Mouse (Mus musculus) lung, embryonic 14.5 days (tissue): ENCODE measurements around the gene Mdm2. TPM values are rescaled to one million over a fixed set of nuclear protein-coding genes. Genes with fewer than 3 reads are reported as not detected.
"Not testable (repeated sequence)": the region's sequence is repeated elsewhere in the genome, so short reads cannot be mapped to it uniquely, and the experiment has no call there.

Source experiments
- ATAC-seq: fragments of 200-750 bp; cut with Nextera tagmentation; 2 replicates; pipeline ENCODE4 v1.8.0; 2017; ENCODE audit warnings: mild to moderate bottlenecking, moderate TSS enrichment, moderate library complexity; ENCODE audit not compliant: insufficient read depth
- DNase-seq: peaks from one replicate; pipeline ENCODE4 v3.0.0-alpha.2; 2015
- H3K27ac ChIP-seq: fragments of 300-500 bp; sonication (generic); 2 replicates; pipeline ENCODE4 v1.5.1; 2014; ENCODE audit warnings: low read depth, mild to moderate bottlenecking, moderate library complexity
- H3K27me3 ChIP-seq: fragments of 300-500 bp; sonication (generic); 2 replicates; pipeline ENCODE4 v1.6.1; 2014; ENCODE audit warnings: low read length, control low read depth; ENCODE audit not compliant: insufficient read depth
- H3K36me3 ChIP-seq: fragments of 300-500 bp; sonication (generic); 2 replicates; pipeline ENCODE4 v1.6.1; 2014; ENCODE audit warnings: control low read depth; ENCODE audit not compliant: insufficient read depth
- H3K4me1 ChIP-seq: fragments of 300-500 bp; sonication (generic); 2 replicates; pipeline ENCODE4 v1.6.1; 2014; ENCODE audit warnings: antibody characterized with exemption, control low read depth; ENCODE audit not compliant: insufficient read depth
- H3K4me2 ChIP-seq: fragments of 300-500 bp; sonication (generic); 2 replicates; pipeline ENCODE4 v1.6.1; 2014; ENCODE audit warnings: mild to moderate bottlenecking
- H3K4me3 ChIP-seq: fragments of 300-500 bp; sonication (generic); 2 replicates; pipeline ENCODE4 v1.5.1; 2014; ENCODE audit warnings: low read depth, low read length
- H3K9ac ChIP-seq: fragments of 300-500 bp; sonication (generic); 2 replicates; pipeline ENCODE4 v1.6.1; 2014
- H3K9me3 ChIP-seq: fragments of 300-500 bp; sonication (generic); 2 replicates; pipeline ENCODE4 v1.6.1; 2016; ENCODE audit warnings: low read depth, low read length, control low read depth
- CTCF ChIP-seq: IDR thresholded peaks from 2 replicates; pipeline ENCODE4 v1.5.1; 2016; ENCODE audit warnings: antibody characterized with exemption, low read depth
- WGBS: fragments of 180-500 bp; shearing (Covaris S2); extraction: QIAGEN DNeasy Blood & Tissue Kit; methylation state at CpG from one replicate; pipeline ENCODE4 v1.1.7; 2014; 5-methylcytosine and 5-hydroxymethylcytosine counted together
- polyA plus RNA-seq: library from polyadenylated mRNA; unstranded; fragments of >200 nt; fragmentation: Nextera tagmentation; extraction: Ambion mirVana; gene quantifications from 2 replicates; pipeline ENCODE4 v1.2.1, GENCODE M21; 2014

The Mdm2 gene
- polyA plus RNA-seq, 1 experiment from 2014 or later: 50.5 TPM

DNA sequence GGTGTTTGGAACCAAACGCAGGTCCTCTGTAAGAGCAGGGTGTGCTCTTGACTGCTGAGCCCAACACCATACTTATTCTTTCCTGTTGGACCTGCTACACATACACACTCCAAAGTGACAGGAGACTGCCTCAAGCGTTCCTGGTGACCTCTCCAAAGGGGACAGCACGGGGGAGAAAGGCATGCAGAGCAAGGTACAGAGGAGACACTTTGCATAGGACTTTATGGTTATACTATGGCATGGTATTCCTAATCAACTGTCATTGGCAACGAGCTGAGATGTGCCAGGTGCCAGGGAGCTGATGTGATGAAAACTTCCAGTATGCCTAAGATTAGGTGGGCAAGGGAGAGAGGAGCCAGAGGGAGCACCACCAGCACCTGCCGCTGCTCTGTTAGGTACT lies 26.0 kb upstream of the Mdm2 start:
- no peak overlapping the region for H3K4me3 ChIP-seq
- no peak for TF ChIP-seq CTCF
- H3K27ac ChIP-seq: no peak overlapping the region
- DNase-seq (no peak), ATAC-seq (no peak)
- H3K4me1 ChIP-seq: no peaks in the 10 kb centered on the region
- H3K9ac ChIP-seq: no peak overlapping the region
- H3K9me3 ChIP-seq: no peaks in the 10 kb centered on the region
- no peak overlapping the region for H3K4me2 ChIP-seq
- WGBS: 91% methylated on average over 5 of the region's 5 CpGs
- H3K36me3 ChIP-seq: peaks cover 42% of the 10 kb centered on the region
- H3K27me3 ChIP-seq: no peaks in the 10 kb centered on the region

DNA sequence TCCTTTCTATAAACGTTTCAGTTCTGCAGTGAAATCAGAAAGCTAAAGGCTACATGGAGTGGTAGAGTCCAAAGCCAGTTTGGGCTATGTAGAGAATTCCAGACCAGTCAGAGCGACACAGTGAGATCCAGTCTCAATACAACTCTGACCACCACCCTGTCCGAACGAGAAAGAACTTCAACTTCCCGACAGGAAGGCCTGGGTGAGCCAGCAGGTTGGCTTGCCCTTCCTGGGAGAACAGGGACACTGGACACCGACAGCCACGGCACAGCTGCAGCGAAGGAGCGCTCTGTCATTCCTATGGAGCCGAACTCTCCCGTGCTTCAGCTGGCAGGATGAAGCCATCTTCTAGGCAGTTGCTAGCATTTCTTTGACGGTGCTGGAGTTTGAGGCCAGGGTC lies 24.8 kb upstream of the Mdm2 start:
- ATAC-seq, H3K4me1 ChIP-seq, H3K9me3 ChIP-seq, H3K4me3 ChIP-seq, H3K27ac ChIP-seq, H3K9ac ChIP-seq, H3K4me2 ChIP-seq, H3K27me3 ChIP-seq, DNase-seq: not testable (repeated sequence)
- WGBS: 83% methylated on average over 11 of the region's 12 CpGs
- peaks cover 40% of the 10 kb centered on the region for H3K36me3 ChIP-seq

DNA sequence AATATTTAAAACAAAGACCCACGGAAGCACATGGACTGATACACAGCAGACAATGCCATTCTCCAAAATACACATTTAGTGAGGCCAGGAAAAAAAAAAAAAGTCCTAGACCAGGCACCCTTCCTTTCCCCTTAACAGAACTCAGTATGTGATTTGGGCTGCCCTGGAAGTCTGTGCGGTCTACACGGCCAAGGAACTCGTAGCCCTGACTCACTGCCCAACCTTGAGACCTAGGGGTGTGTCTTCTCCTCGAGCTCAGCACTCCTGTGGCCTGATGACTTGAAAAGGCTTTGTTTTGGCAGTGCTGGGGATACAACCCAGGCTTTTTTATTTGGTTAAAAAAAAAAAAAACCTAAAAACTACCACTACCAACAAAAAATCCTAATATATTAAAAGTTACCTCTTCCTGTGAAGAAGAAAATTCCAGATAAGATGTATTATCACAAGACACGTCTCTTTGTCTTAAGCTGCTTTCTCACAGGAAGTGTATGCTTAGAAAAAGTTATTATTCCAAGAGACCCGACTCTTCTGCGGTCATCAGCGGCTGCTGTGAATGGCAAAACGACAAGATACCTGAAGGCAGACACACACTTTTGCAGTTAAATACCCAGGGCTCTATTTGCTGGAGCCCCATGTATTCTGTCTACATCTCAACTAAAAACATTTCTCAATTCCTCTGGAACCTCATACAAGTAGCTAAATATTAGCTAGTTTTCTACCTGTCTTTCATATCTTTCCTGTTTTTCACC lies 23.7 kb upstream of the Mdm2 start:
- DNase-seq, H3K27me3 ChIP-seq, H3K9me3 ChIP-seq, H3K4me1 ChIP-seq, ATAC-seq, H3K4me2 ChIP-seq, H3K9ac ChIP-seq, H3K4me3 ChIP-seq, H3K27ac ChIP-seq: not testable (repeated sequence)
- WGBS: 57% methylated on average over 9 of the region's 10 CpGs
- H3K36me3 ChIP-seq: peaks cover 29% of the 10 kb centered on the region

DNA sequence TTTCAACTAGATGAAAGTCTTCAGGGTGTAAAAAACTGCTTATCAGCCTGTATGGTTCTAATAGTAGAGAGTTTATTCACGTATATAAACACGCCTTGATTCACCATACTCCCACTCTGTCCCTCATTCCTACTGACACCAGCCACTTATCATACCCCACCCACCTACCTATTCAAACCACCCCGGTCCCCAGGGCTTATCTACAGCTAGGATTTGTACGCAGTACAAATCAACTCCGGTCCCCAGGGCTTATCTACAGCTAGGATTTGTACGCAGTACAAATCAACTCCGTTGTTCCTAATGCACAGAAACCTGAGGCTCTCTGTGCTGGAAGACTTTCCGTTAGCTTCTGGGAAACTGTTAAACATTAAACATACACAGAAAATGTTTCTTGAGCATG lies 23.1 kb upstream of the Mdm2 start:
- not testable (repeated sequence) for DNase-seq, H3K4me1 ChIP-seq

DNA sequence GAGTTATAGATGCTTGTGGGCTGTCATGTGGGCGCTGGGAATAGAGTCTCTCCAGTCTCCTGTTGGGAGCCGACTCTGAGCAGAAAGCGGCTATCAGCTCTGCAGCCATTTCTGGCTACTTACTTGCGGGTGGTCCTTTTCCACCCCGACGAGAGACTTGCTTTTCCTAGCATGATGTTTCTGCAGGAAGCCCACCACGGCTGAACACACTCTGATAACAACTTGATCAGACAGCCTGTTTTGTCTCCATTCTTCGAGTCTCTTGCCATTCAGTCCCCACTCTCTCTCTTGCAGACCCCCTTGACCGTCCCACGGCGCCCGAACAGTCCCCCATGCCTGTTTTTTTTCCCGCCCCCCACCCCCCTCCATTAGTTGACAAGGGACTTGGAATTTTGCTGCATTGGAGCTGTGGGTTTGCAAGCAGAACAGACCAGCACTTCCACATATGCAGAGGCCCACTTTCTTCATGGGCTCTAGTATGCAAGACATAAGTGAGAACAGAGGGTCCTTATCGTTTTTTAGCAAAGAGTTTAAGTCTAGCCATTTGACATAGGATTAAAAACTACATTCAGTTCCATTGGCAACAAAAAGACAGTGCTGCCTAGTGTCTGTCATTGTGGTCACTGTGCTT lies 22.5 kb upstream of the Mdm2 start:
- DNase-seq: no peak
- Histone ChIP-seq H3K9me3 (no peaks in the 10 kb centered on the region), H3K4me2 (no peak overlapping the region), H3K4me3 (no peak overlapping the region), H3K9ac (no peak overlapping the region), H3K27ac (no peak overlapping the region), H3K4me1 (no peaks in the 10 kb centered on the region; the same call in 1 of the 2 replicates), H3K27me3 (no peaks in the 10 kb centered on the region), H3K36me3 (peaks cover 19% of the 10 kb centered on the region; the same call in 1 of the 2 replicates)
- ATAC-seq: no peak
- TF ChIP-seq CTCF: no peak
- WGBS: 71% methylated on average over 14 of the region's 14 CpGs

More for the DNA sequence above, 23.1 kb upstream of the Mdm2 start:
- H3K4me2 ChIP-seq, H3K27ac ChIP-seq, H3K27me3 ChIP-seq, H3K4me3 ChIP-seq, ATAC-seq, H3K9ac ChIP-seq, H3K9me3 ChIP-seq: not testable (repeated sequence)
- 45% methylated on average over 8 of the region's 8 CpGs for WGBS
- peaks cover 24% of the 10 kb centered on the region for H3K36me3 ChIP-seq

DNA sequence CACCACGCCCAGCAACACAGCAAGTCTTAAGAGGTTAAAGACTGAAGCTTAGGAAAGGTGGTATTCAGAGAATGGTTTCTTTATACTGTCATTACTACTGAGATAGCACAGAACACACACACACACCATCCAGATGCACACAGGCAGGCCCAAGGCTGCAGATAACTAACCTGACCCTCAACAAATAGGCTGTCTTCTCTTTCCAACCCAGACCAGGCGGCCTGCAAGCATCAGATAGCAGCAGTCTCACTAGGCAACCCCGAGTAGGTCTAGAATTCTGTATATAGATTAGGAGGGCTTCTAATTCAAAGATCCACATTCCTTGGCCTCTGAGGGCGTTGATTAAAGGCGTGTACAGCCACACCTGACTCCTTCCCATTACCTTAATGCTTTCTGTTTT lies 21.6 kb upstream of the Mdm2 start:
- Histone ChIP-seq H3K9ac (no peak overlapping the region), H3K27me3 (no peaks in the 10 kb centered on the region), H3K4me2 (no peak overlapping the region), H3K4me1 (no peaks in the 10 kb centered on the region; the same call in 1 of the 2 replicates), H3K4me3 (no peak overlapping the region), H3K9me3 (no peaks in the 10 kb centered on the region), H3K36me3 (peaks cover 12% of the 10 kb centered on the region; the same call in 1 of the 2 replicates), H3K27ac (no peak overlapping the region)
- DNase-seq (no peak), ATAC-seq (no peak; the same call in 1 of the 2 replicates)
- WGBS: 75% methylated on average over 5 of the region's 5 CpGs
- TF ChIP-seq CTCF: no peak

DNA sequence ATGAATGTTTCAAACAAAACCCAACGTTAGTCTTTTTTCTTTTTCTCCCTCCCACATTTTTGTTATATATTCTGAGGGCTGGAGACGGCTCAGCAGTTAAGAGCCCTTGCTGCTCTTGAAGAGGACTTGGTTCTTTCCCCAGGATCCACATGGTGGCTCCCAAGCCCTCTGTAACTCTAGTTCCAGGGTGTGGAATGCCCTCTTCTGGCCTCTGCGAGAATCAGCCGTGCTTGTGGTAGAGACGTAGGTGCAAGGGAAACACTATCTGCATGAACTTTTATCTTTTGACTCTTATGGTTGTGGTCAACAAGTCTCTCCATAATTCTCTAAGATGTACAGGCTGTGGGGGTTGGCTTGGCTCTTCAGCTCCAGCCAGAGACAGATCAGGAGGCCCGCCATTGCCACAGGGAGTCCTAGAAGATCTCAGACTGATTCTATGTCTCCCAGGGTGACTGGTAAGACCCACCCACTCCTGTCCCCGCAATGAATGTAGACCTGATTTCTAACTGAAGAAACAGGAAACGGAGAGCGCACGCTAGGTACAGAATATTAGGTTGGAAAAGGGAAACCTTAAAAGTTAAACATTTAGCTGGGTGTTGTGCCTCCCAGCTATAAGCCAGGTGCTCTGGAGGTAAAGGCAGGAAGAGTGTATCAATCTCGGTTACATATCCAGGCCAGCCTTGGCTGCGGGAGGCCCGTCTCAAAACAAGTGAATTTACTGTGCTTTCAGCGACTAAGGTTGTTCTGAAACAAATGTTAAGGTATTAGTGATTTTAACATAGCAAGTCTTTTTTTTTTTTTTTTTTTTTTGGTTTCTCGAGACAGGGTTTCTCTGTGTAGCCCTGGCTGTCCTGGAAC lies 20.9 kb upstream of the Mdm2 start:
- Histone ChIP-seq H3K9me3 (no peaks in the 10 kb centered on the region), H3K4me2 (no peak overlapping the region), H3K4me1 (no peaks in the 10 kb centered on the region; the same call in 1 of the 2 replicates), H3K27me3 (no peaks in the 10 kb centered on the region), H3K9ac (no peak overlapping the region), H3K36me3 (peaks cover 5% of the 10 kb centered on the region; the same call in 1 of the 2 replicates), H3K27ac (no peak overlapping the region), H3K4me3 (no peak overlapping the region)
- WGBS: 50% methylated on average over 14 of the region's 15 CpGs
- DNase-seq (peak; percentile 78), ATAC-seq (peak; percentile 36; the same call in 1 of the 2 replicates)
- TF ChIP-seq CTCF: peak; percentile 72
